Mouse (Mus musculus): Measurements from ENCODE around the gene Dbf4. TPM values are rescaled to one million over a fixed set of nuclear protein-coding genes. Genes with fewer than 3 reads are reported as not detected.
A peak's percentile ranks its signal among the peaks of the same experiment; 100 is the strongest.

The Dbf4 gene
- polyA plus RNA-seq, 1 experiment: 213 TPM

- Histone ChIP-seq H3K4me1 (ENCODE audit: control insufficient read depth, insufficient read depth, low read length) (peaks cover 1% of the 10 kb centered on the region), H3K36me3 (ENCODE audit: control insufficient read depth, insufficient read depth, low read length, poor library complexity, severe bottlenecking) (peaks cover 22% of the 10 kb centered on the region), H3K27ac (ENCODE audit: insufficient read depth, low read length) (peak overlapping the region; percentile 30), H3K4me3 (ENCODE audit: low read depth, low read length) (peak overlapping the region; percentile 23), H3K27me3 (ENCODE audit: control insufficient read depth, insufficient read depth, low read length, poor library complexity, severe bottlenecking) (no peaks in the 10 kb centered on the region), H3K9me3 (replicated peaks; ENCODE audit: control insufficient read depth, insufficient read depth, low read length, poor library complexity, severe bottlenecking) (no peaks in the 10 kb centered on the region), H3K9ac (ENCODE audit: low read depth, poor library complexity, severe bottlenecking) (peak overlapping the region; percentile 62)
- TF ChIP-seq CTCF (IDR thresholded peaks at IDR 0.05; ENCODE audit: low read depth, low read length) (no peak), EP300 (IDR thresholded peaks at IDR 0.05; ENCODE audit: insufficient read depth, low read depth, low read length) (no peak), POLR2A (IDR thresholded peaks at IDR 0.05; ENCODE audit: insufficient read depth, low read length) (no peak)
Observed at GRCm38 (mm10) chr5:8425899-8426298, 3.4 kb upstream of the Dbf4 start.

GRCm38 (mm10) chr5:8424116-8424515 lies 1.6 kb upstream of the Dbf4 start:
- H3K4me1 ChIP-seq (ENCODE audit: control insufficient read depth, insufficient read depth, low read length): peaks cover 1% of the 10 kb centered on the region
- peak overlapping the region; percentile 86 for H3K27ac ChIP-seq (ENCODE audit: insufficient read depth, low read length)
- no peaks in the 10 kb centered on the region for H3K9me3 ChIP-seq (replicated peaks; ENCODE audit: control insufficient read depth, insufficient read depth, low read length, poor library complexity, severe bottlenecking)
- peak overlapping the region; percentile 90 for H3K4me3 ChIP-seq (ENCODE audit: low read depth, low read length)
- peak overlapping the region; percentile 99 for H3K9ac ChIP-seq (ENCODE audit: low read depth, poor library complexity, severe bottlenecking)
- H3K36me3 ChIP-seq (ENCODE audit: control insufficient read depth, insufficient read depth, low read length, poor library complexity, severe bottlenecking): peaks cover 30% of the 10 kb centered on the region
- H3K27me3 ChIP-seq (ENCODE audit: control insufficient read depth, insufficient read depth, low read length, poor library complexity, severe bottlenecking): no peaks in the 10 kb centered on the region
- TF ChIP-seq EP300 (IDR thresholded peaks at IDR 0.05; ENCODE audit: insufficient read depth, low read depth, low read length) (peak; percentile 74), CTCF (IDR thresholded peaks at IDR 0.05; ENCODE audit: low read depth, low read length) (no peak), POLR2A (IDR thresholded peaks at IDR 0.05; ENCODE audit: insufficient read depth, low read length) (no peak)

- Histone ChIP-seq H3K27me3 (ENCODE audit: control insufficient read depth, insufficient read depth, low read length, poor library complexity, severe bottlenecking) (no peaks in the 10 kb centered on the region), H3K27ac (ENCODE audit: insufficient read depth, low read length) (peak overlapping the region; percentile 86), H3K4me3 (ENCODE audit: low read depth, low read length) (peak overlapping the region; percentile 90), H3K9ac (ENCODE audit: low read depth, poor library complexity, severe bottlenecking) (peak overlapping the region; percentile 99), H3K36me3 (ENCODE audit: control insufficient read depth, insufficient read depth, low read length, poor library complexity, severe bottlenecking) (peaks cover 36% of the 10 kb centered on the region), H3K4me1 (ENCODE audit: control insufficient read depth, insufficient read depth, low read length) (peaks cover 1% of the 10 kb centered on the region), H3K9me3 (replicated peaks; ENCODE audit: control insufficient read depth, insufficient read depth, low read length, poor library complexity, severe bottlenecking) (no peaks in the 10 kb centered on the region)
- TF ChIP-seq EP300 (IDR thresholded peaks at IDR 0.05; ENCODE audit: insufficient read depth, low read depth, low read length): 0 out of 2 replicates have a peak, but pooled peaks have one; percentile 1
- TF ChIP-seq POLR2A (IDR thresholded peaks at IDR 0.05; ENCODE audit: insufficient read depth, low read length): no peak
Observed at GRCm38 (mm10) chr5:8422932-8423928, 714 bp upstream of the Dbf4 start.

GRCm38 (mm10) chr5:8421424-8421823 lies 1.1 kb downstream of the Dbf4 start:
- H3K9me3 ChIP-seq (replicated peaks; ENCODE audit: control insufficient read depth, insufficient read depth, low read length, poor library complexity, severe bottlenecking): no peaks in the 10 kb centered on the region
- TF ChIP-seq POLR2A (IDR thresholded peaks at IDR 0.05; ENCODE audit: insufficient read depth, low read length) (no peak), EP300 (IDR thresholded peaks at IDR 0.05; ENCODE audit: insufficient read depth, low read depth, low read length) (no peak), CTCF (IDR thresholded peaks at IDR 0.05; ENCODE audit: low read depth, low read length) (no peak)
- H3K27ac ChIP-seq (ENCODE audit: insufficient read depth, low read length): no peak overlapping the region
- H3K9ac ChIP-seq (ENCODE audit: low read depth, poor library complexity, severe bottlenecking): peak overlapping the region; percentile 99
- no peaks in the 10 kb centered on the region for H3K27me3 ChIP-seq (ENCODE audit: control insufficient read depth, insufficient read depth, low read length, poor library complexity, severe bottlenecking)
- H3K4me1 ChIP-seq (ENCODE audit: control insufficient read depth, insufficient read depth, low read length): peaks cover 1% of the 10 kb centered on the region
- H3K4me3 ChIP-seq (ENCODE audit: low read depth, low read length): peak overlapping the region; percentile 100; the same call in 1 of the 2 replicates
- H3K36me3 ChIP-seq (ENCODE audit: control insufficient read depth, insufficient read depth, low read length, poor library complexity, severe bottlenecking): peaks cover 48% of the 10 kb centered on the region

GRCm38 (mm10) chr5:8417443-8417842 lies 5.1 kb downstream of the Dbf4 start:
- Histone ChIP-seq H3K9me3 (replicated peaks; ENCODE audit: control insufficient read depth, insufficient read depth, low read length, poor library complexity, severe bottlenecking) (no peaks in the 10 kb centered on the region), H3K27me3 (ENCODE audit: control insufficient read depth, insufficient read depth, low read length, poor library complexity, severe bottlenecking) (no peaks in the 10 kb centered on the region), H3K9ac (ENCODE audit: low read depth, poor library complexity, severe bottlenecking) (no peak overlapping the region), H3K4me3 (ENCODE audit: low read depth, low read length) (no peak overlapping the region), H3K36me3 (ENCODE audit: control insufficient read depth, insufficient read depth, low read length, poor library complexity, severe bottlenecking) (peaks cover 76% of the 10 kb centered on the region), H3K27ac (ENCODE audit: insufficient read depth, low read length) (no peak overlapping the region; the same call in 1 of the 2 replicates), H3K4me1 (ENCODE audit: control insufficient read depth, insufficient read depth, low read length) (no peaks in the 10 kb centered on the region)
- TF ChIP-seq CTCF (IDR thresholded peaks at IDR 0.05; ENCODE audit: low read depth, low read length) (no peak), EP300 (IDR thresholded peaks at IDR 0.05; ENCODE audit: insufficient read depth, low read depth, low read length) (no peak), POLR2A (IDR thresholded peaks at IDR 0.05; ENCODE audit: insufficient read depth, low read length) (no peak)
